Mouse (Mus musculus): ENCODE results near the gene Lamp2.
"Not testable (repeated sequence)": the region's sequence is repeated elsewhere in the genome, so short reads cannot be mapped to it uniquely, and the experiment has no call there.

Lamp2 gene

GRCm38 (mm10) chrX:38426043-38426442 is 30.2 kb downstream of the Lamp2 start:
- DNase-seq: no peak

GRCm38 (mm10) chrX:38423096-38423495 is 33.2 kb downstream of the Lamp2 start:
- peak; percentile 13 to 35 for DNase-seq

DNA sequence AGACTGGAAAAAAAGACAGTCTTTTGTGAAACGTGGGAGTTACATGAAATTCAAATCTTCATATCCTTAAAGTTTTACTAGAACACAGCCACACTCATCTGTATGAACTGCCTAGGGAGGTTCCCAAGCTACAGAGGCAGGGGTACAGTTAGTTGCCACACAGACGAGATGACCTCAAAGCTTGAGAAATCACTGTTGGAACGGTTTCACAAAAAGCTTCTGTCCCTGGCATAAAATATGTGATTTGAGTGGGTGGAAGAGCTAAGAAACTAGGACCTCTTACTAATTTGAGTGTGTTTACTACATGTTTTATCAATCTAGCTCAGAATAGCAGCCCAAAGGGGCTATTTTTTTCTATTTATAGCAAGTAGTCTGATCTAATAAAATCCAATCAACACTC is 33.9 kb downstream of the Lamp2 start:
- no peak for DNase-seq

GRCm38 (mm10) chrX:38403879-38404278 is 52.4 kb downstream of the Lamp2 start:
- DNase-seq: no peak

GRCm38 (mm10) chrX:38402981-38403380 is 53.3 kb downstream of the Lamp2 start:
- peak in 1 of 2 experiments; percentile 31 for DNase-seq

DNA sequence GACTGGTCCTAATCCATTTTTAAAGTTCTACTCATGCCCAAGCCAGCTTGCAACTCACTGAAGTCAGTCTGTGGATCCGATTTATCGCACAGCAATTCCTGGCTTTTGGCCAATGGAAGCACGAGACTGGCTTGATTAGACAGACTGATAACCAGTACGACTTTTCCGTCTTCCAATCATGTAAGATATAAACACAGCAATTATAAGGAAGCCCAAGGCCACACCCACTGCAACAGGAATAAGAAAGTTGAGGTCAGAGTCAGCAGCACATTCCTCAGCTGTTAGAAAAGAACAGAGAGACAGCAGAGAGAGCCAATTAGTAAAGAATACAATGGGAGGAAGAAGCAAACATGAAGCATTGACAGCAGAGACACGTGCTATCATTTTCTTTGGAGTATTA is 54.2 kb downstream of the Lamp2 start:
- DNase-seq: peak; percentile 42 to 44

GRCm38 (mm10) chrX:38400616-38401015 is 55.6 kb downstream of the Lamp2 start:
- DNase-seq: peak; percentile 15 to 22

- DNase-seq: peak in 1 of 2 experiments; percentile 17
Measured at GRCm38 (mm10) chrX:38399671-38400070, 56.6 kb downstream of the Lamp2 start.

GRCm38 (mm10) chrX:38373169-38373568 is 83.1 kb downstream of the Lamp2 start:
- DNase-seq: not testable (repeated sequence)

DNA sequence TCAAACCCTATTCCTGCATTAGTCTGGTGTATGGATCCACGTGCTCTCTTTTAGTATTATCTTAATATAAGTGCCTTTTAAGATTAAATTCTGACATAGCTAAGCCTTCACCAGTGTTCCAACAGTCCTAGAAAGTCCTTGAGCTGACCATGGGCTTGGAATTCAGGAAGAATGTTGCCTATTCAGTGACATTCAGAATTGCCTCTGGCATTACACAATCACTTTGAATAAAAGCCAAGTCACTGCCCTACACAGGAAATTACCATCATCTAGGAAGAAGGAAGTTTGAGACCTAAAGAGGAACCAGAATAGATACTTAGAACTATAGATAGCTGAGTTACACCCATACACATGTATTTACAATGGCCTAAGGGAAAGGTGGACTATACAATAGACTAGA is 91.6 kb downstream of the Lamp2 start:
- DNase-seq: peak in 1 of 2 experiments; percentile 26

DNA sequence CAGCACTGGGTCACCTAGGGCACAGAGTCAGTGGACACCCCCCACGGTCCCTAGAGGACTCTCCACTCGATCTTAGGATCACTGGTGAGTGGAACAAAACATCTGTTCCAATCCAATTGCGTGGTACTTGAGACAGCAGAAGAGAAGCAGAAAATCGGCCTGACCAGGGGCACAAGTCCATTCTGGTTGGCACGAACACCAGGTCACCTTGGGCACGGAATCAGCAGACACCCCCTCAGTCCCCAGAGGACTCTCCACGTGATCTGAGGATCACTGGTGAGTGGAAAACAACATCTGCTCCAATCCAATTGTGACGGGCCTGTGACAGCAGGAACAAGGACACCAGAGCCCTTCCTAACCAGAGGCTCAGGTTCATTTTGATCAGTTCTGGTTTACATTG is 94.2 kb downstream of the Lamp2 start:
- peak; percentile 50 to 51 for DNase-seq

Data from kidney, postnatal 36 days (tissue).